Mouse (Mus musculus) hindbrain, embryonic 14.5 days (tissue): ENCODE data around the gene 2310011J03Rik. TPM values are rescaled to one million over a fixed set of nuclear protein-coding genes. Genes with fewer than 3 reads are reported as not detected.

Experiments
- microRNA-seq: library from miRNA; unstranded; fragments of <30 nt; microRNA quantifications from one replicate; pipeline ENCODE4, GENCODE M21; 2016
- polyA plus RNA-seq: library from polyadenylated mRNA; unstranded; fragments of >200 nt; fragmentation: Nextera tagmentation; extraction: Ambion mirVana; gene quantifications from 2 replicates; pipeline ENCODE4 v1.2.1, GENCODE M21; 2014

Gene 2310011J03Rik
- polyA plus RNA-seq, 1 experiment from 2014 or later: 23.3 TPM

Small RNAs within 50 kb of the gene (microRNA-seq; reads per million reads assigned to microRNA genes)
- gene Mir6911: 0.81 reads per million

Other genes with a start within 250 kb of the 2310011J03Rik start
- 12.3 and 12.6 TPM in 2 replicates for gene Sbno2, start 215.0 kb downstream of the 2310011J03Rik start, polyA plus RNA-seq
- 20.2 and 24.6 TPM in 2 replicates for gene Stk11, start 204.7 kb downstream of the 2310011J03Rik start, polyA plus RNA-seq
- 469 and 505 TPM in 2 replicates for gene Atp5d, start 181.9 kb downstream of the 2310011J03Rik start, polyA plus RNA-seq
- gene Cbarp, start 179.7 kb downstream of the 2310011J03Rik start, polyA plus RNA-seq: 93.4 and 96.4 TPM in 2 replicates
- gene Midn, start 172.3 kb downstream of the 2310011J03Rik start, polyA plus RNA-seq: 44.1 and 54.4 TPM in 2 replicates
- 203 and 252 TPM in 2 replicates for gene Cirbp, start 154.6 kb downstream of the 2310011J03Rik start, polyA plus RNA-seq
- 7.0 and 7.7 TPM in 2 replicates for gene 1600002K03Rik, start 147.6 kb downstream of the 2310011J03Rik start, polyA plus RNA-seq
- 25.9 and 26.2 TPM in 2 replicates for gene Efna2, start 141.1 kb downstream of the 2310011J03Rik start, polyA plus RNA-seq
- 29.0 and 32.9 TPM in 2 replicates for gene Mum1, start 94.1 kb downstream of the 2310011J03Rik start, polyA plus RNA-seq
- 303 and 341 TPM in 2 replicates for gene Ndufs7, start 71.4 kb downstream of the 2310011J03Rik start, polyA plus RNA-seq
- 17.3 and 24.3 TPM in 2 replicates for gene Gamt, start 59.5 kb downstream of the 2310011J03Rik start, polyA plus RNA-seq
- 35.2 and 36.3 TPM in 2 replicates for gene Dazap1, start 59.1 kb downstream of the 2310011J03Rik start, polyA plus RNA-seq
- 570 and 649 TPM in 2 replicates for gene Rps15, start 28.1 kb downstream of the 2310011J03Rik start, polyA plus RNA-seq
- gene Apc2, start 24.6 kb downstream of the 2310011J03Rik start, polyA plus RNA-seq: 200 and 216 TPM in 2 replicates
- gene Pcsk4, start 9.0 kb upstream of the 2310011J03Rik start, polyA plus RNA-seq: 4.4 and 4.7 TPM in 2 replicates
- gene Reep6, start 9.4 kb upstream of the 2310011J03Rik start, polyA plus RNA-seq: 5.3 and 5.8 TPM in 2 replicates
- gene Adamtsl5, start 27.9 kb upstream of the 2310011J03Rik start, polyA plus RNA-seq: 0.84 and 0.90 TPM in 2 replicates
- 3.6 and 4.1 TPM in 2 replicates for gene Plk5, start 35.9 kb upstream of the 2310011J03Rik start, polyA plus RNA-seq
- 12.3 and 13.3 TPM in 2 replicates for gene Mex3d, start 67.1 kb upstream of the 2310011J03Rik start, polyA plus RNA-seq
- 152 and 161 TPM in 2 replicates for gene Mbd3, start 79.0 kb upstream of the 2310011J03Rik start, polyA plus RNA-seq
- 675 and 804 TPM in 2 replicates for gene Uqcr11, start 86.3 kb upstream of the 2310011J03Rik start, polyA plus RNA-seq
- 41.3 and 46.5 TPM in 2 replicates for gene Tcf3, start 113.1 kb upstream of the 2310011J03Rik start, polyA plus RNA-seq
- 1.5 and 2.3 TPM in 2 replicates for gene Onecut3, start 174.3 kb upstream of the 2310011J03Rik start, polyA plus RNA-seq
- gene Atp8b3, start 218.6 kb upstream of the 2310011J03Rik start, polyA plus RNA-seq: 0.87 and 1.1 TPM in 2 replicates
- gene Rexo1, start 241.0 kb upstream of the 2310011J03Rik start, polyA plus RNA-seq: 29.0 and 30.8 TPM in 2 replicates